Mouse (Mus musculus): Measurements from ENCODE around the gene Lrmda.

GRCm38 (mm10) chr14:22335101-22335820 lies 315.7 kb downstream of the Lrmda start:
- TF ChIP-seq CTCF (IDR thresholded peaks at IDR 0.05; ENCODE audit: low read depth, low read length) (no peak), POLR2A (IDR thresholded peaks at IDR 0.05; ENCODE audit: extremely low read depth, insufficient read depth, low read length) (no peak)

All from liver, adult 2 months (tissue).